Mouse (Mus musculus): ENCODE data around the gene Hdac8. TPM values are rescaled to one million over a fixed set of nuclear protein-coding genes. Genes with fewer than 3 reads are reported as not detected.

Gene Hdac8
- 1 to 10 TPM; 3.7 to 5.8 (median 4.5) TPM for total RNA-seq (2022)

DNA sequence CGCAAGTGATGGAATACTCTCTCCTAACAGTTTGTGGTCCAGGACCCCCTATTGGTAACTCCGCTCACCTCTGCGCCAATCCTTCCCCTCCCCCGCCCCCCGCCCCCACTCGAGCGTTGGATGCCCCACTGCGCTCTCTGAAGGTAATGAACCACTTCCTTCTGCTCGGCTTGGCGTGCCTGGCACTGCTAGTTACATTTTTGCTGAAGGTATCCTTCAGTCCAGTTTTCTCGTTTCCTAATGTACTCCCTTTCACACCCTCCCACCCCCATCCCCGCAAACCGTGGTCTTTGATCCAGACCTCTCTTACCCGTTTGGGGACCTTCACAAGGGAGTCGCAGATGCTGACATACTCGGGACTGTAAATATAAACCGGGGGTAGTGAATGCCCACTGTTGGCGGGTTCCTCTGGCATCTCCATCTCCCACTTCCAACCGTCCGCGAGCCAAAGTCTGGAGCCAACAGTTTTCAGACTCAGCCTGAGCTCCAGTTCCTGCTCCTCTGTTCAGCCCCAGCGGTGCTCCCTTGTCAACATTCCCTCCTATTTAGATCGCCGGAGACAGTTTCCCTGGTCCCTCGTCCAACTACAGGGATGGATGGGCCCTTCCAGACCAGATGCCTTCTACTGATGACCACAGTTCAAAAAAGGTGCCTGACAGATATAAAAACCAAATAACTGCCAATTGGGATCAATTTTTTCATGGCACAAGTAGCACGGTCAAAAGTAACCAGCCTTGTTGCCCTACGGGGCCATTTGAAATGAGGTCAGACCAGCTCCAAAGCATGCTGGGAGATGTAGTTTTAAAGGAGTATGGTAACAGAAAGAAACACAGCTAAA lies at the start of gene Hdac8:
Gene Hdac8, minus strand, starts transcription at position 716 of the 838 bp plus-strand sequence.
- DNase-seq (ENCODE audit: low spot score in 2 of 2), result peak; percentile 11 to 13

DNA sequence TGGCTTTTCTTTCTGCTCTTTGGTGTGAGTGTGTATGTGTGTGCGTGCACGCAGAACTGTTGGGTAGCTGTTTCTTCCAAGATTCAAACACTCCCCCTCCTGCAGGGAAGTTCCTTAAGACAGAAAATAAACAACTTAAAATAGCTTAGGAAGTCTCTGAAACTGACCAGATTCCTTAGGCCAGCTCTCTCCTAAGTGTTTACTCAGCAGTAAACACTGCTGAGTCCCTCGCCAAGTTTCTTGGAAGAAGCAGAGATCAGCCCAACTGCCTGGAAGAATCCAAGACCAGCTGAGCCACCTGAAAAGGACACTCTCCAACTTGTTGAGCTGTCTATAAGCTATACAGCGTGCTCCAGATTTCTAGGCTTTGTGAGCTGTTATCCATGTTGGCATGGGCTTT lies 4.0 kb upstream of the Hdac8 start:
- no peak for DNase-seq (ENCODE audit: low spot score in 2 of 2)

DNA sequence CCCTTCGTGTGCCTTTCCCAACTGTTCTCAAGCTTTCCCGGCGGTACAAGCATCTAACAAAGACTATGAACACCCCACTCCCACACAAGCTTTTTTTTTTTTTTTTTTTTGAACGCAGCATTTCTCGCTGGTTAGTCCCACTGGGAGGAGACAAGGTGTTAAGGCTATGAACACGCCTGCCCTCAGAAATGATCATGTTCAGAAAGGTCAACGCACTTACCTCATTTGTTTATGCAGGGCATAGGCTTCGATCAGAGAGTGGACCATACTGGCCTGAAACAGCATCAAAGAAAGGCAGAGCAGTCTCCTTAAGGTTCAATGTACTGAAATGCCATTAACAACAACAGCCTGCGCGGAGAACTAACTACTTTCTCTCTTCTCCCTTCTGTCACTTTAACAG lies 980 bp downstream of the Hdac8 start:
- DNase-seq (ENCODE audit: low spot score in 2 of 2), result no peak

DNA sequence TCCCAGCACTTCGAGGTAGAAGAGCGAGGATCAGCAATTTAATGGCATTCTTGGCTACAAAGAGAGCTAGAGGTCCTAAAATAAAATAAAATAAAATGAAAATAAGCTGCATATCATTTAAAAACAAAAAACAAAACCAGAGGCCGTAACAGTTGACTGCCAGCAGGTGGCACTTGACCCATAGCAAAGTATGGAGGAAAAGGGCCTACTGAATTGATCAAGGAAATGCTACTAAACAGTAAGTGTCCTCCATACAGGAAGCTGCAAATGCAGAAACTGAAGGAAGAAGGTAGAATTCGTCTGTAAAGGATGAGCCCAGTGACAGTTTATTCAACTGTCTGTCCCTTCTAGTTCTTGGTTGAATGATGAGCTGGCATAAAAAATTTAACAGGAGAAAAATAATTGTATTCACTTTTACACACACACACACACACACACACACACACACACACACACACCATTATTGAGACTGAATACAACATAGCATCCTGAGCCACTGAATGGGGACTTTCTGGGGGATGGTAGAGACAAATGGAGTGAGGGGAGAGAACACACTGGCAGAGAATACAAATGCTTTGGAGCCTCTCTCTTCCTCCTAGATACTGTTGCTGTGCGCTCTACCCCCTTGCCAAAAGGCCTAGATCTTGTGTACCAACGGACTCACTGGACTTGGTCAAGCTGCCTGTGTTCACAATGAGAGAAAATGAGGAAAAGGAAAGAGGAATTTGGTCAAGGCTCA lies 11.0 kb downstream of the Hdac8 start:
- DNase-seq (ENCODE audit: low spot score in 2 of 2), result no peak

DNA sequence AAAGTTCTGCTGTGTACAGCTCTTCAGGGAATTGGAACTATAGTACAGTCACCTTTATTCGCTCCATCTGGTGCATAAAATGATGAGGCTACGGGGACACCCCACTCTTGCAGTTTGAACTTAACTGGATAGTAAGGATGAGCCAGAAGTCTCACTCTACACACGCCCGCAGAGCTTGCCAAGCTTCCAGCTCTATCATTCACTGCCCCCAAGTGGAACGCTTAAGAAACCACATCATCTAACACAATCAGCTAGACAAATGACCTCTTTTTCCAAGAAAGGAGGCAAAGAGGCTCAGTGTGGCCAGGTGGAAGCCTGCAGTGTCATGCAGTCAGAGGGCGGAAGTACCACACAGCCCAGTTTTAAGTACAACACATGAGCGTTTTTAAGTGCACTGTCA lies 19.6 kb downstream of the Hdac8 start:
- no peak for DNase-seq (ENCODE audit: low spot score in 2 of 2)

DNA sequence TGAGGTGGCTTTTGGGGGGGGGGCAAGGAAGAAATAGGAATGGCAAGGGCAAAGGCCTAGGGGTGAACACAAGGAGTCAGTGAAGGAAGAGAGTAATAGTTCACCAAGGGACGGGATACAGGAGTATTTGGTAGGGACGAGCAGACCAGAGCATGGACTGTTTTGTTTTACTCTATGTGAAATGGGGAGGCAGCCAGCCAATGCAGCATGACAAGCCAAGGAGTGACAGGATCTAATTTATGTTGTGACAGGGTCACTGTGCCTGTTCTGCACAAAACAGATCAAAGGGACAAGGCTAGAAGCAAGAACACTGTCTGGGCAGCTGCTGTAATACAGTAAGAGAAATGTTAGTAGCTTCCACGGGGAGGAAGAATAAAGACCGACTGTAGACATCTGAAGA lies 25.5 kb downstream of the Hdac8 start:
- DNase-seq (ENCODE audit: low spot score in 2 of 2), result no peak

DNA sequence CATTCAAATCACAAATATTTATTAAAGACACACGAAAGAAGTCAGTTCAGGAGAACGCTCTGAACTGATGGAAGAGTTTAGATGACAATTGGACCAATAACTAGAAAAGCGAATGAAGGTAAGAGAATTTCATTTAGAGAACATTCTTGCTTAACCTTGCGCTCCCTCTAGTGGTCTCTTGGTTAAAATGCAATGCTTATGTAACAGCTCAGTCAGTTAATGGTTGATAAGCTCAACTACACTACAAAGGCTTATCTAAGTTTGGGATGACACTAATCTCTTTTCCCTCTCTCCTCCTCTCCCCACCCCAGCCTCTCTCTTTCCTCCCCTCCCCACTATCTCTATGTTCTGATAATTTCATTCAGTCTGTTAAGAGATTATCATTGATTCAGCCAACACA lies 26.2 kb downstream of the Hdac8 start:
- no peak for DNase-seq (ENCODE audit: low spot score in 2 of 2)

DNA sequence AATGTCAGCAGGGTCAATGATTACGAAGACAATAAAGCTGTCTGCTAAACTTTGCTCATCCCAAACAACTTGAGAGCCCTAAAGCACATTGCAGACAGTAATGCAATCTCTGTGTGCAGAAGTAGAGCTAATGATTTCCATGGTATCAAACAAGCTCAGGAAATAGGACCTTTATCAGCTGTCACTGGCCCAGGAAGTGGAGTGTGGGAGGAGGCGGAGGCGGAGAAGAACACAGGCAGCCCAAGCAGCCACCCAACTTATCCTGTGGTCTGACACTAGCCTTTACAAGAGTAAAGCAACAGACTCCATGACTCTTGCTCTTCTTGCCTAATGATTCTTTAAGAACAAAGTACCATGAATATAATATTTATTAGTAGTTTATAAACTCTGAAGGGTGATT lies 26.7 kb downstream of the Hdac8 start:
- no peak for DNase-seq (ENCODE audit: low spot score in 2 of 2)

DNA sequence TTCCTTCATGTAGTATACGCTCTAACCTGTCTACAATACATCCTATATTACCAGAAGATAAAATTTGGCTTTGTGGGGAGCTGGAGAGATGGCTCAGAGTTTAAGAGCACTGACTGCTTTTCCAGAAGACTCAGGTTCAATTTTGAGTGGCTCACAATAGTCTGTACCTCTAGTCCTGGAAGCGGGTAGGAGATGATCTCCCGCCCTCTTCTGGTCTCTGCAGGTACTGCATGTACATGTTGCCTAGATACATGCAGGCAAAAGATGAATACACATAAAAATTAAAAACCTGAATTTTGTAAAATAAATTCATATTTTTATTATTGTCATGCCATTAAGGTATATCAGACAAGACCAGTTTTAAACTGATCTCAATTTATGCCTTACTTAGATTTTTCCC lies 28.4 kb downstream of the Hdac8 start:
- DNase-seq (ENCODE audit: low spot score in 2 of 2), result peak; percentile 12 to 54

DNA sequence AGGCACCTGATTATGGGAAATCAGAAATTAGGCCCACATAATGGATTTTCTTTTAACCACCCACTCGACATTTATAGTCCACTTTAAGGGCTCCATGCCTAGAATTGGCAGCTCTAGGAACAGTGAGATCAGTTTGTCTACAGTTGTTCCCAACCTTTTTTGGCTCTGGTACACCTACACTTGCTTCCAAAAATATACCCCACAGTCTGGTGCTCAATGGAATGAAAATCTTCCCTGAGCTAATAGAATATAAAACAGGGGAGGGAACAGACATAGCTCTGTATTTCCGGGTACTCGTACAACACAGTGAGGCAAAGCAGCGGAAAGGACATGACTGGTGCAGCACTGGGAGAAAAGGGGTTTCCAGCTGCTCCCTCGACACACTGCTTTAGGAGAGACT lies 29.6 kb downstream of the Hdac8 start:
- no peak for DNase-seq (ENCODE audit: low spot score in 2 of 2)

DNA sequence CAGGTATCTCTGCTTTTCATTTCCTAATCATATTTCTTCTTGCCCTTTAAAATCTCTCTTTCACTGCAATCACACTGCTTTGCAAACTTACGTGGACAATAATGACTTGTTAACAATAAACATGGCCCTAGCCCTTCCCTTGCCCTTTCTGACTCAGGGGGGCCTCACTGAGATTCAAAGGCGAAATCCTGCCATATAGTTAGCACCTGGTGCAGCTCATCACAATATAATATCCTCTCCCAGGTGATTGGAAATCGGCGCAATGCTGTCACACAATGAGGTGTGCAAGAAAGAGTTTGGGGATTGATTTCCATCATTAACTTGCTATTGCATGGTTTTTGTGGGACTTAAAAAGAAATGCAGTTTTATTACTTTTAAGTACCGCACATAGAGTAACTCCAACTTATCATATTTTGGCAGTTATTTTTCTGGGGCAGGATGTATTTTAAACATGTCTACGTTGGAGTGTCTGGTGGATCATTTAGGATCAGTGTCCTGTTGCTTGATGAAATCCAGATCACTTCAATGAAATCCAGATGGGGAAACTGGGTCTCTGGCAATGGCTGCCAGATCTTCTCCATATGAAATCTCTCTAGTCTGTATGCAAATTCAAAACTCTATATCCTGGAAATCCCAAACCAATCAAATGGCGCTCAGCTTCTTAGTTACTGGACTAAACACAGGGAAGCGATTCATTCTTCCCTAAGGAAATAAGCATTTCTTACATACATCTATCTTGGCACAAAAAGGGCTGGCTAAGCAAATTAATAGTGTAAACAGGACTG lies 86.6 kb downstream of the Hdac8 start:
- no peak for DNase-seq (ENCODE audit: low spot score in 2 of 2)

DNA sequence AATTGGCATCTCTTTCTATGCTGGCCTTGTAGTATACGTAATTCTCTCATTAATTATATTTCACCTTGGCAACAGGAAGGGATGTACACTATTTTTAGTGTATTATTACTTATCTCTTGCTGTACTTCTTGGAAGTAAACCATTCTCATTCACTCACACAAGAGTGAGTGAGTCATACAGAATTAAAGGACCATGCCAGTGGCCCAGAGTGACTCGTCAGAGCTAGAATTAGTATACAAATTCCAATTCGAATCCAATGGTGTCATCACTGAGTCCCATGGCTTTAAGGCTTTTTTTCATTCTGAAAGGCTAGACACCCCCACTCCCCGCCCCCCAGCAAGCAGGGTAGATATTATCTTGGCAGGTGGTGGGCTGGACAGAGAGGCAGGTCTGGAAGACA lies 88.2 kb downstream of the Hdac8 start:
- no peak for DNase-seq (ENCODE audit: low spot score in 2 of 2)

DNA sequence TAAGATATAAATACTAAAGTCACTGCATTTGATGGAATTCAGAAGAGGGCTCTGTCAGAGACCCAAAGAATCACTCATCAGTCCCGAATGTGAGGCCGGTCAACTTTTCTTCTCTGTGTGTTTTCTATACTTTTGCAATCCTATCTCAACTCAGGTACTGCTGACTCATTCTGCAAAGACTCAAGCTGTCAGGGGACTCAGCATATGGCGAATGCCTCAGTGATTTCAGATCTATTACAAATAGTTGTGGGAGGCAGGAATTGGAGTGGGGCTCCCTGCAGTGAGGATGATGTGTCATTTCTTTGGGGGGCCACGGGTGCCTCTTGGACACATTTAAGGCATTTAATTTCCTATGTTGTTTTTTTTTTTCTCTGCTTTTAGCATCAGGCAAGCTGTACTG lies 88.8 kb downstream of the Hdac8 start:
- no peak for DNase-seq (ENCODE audit: low spot score in 2 of 2)

DNA sequence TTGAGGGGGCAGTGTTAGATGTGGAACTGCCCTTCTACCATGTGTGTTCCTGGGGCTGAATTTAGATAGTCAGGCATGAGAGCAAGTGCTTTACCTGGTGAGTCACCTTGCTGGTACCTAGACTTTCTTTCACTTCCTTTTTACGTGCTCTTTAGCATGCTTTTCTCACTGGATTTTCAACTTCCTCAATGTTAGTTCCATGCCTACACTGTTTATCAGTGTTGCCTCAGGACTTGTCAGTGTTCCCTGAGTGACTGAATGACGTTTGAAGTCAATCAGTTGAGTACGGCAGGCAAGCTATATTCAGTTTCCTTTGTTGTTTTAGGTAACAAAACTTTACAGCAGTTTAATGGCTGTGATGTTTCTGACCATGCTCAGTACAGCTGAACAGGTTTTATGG lies 120.4 kb downstream of the Hdac8 start:
- no peak for DNase-seq (ENCODE audit: low spot score in 2 of 2)

DNA sequence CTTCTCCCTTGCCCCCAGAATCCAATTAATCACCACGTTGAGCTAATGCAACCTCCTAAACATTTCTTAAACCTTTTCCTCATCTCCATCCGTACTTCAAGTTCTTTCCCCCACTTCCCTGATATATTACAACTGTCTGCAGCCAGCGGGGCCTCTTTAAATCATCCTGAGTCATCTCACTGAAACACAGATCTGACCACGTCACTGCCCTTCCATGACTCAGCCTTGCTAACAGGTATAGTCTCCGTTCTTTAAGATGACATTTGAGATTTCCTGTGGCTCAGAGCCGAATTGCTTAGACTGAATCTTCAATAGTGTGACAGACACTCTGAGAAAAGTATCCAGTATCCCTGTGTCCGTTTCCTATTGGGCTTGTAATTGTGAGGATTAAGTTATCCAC lies 122.0 kb downstream of the Hdac8 start:
- DNase-seq (ENCODE audit: low spot score in 2 of 2), result no peak

DNA sequence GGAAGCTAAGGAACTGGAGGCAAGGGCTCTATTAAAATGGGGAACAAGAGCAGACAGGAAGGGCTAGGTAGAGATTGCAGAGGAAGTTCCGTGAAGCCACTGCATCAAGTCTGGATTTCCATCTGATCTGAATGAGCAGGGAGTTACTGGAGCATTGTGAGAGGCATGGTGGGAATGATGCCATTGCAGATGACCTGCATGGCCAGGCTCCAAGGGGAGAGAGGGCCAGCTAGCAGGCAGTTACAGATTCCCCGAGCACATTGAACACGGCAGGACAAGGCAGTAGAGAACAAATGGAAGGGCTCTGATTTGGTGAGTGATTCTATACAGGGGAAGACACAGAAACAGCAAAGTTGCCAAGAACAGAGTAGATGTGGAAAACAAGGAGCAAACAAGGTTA lies 138.6 kb downstream of the Hdac8 start:
- no peak for DNase-seq (ENCODE audit: low spot score in 2 of 2)

DNA sequence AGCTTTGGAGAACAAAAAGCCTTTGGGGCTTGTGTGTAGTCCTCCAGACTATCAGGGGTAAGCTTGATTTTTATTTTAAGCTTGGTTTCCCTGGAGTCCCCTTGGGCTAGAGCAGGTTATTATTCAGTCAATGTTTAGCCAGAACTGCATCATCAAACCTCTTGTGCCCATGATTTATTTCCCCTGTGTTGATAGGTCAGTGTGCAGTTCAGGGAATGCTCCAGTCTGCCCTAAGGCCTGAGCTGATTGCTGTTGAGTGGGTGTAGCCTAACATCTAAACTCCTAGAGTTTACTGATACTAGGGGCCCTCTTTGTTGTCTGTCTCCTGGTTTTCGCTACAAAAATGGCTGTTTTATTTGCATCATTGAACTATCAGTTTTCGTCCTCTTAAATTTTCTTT lies 142.9 kb downstream of the Hdac8 start:
- no peak for DNase-seq (ENCODE audit: low spot score in 2 of 2)

DNA sequence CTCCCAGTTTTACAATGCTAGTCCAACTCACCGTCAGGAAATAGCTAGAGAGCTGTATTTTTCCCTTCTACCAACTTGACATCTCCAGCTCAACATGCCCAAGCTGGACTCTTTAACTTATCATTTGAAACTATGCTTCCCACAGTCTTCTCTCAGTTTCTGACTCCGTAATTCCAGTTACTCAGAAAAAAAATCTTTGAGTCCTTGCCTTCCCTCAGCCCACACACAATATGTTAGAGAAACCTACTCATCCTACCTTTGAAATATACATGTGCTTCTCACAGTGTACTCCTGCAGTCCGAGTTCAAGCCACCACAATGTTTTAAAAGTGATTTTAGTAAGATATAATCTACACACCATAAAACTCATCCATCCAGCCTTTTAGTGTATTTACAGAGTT lies 151.7 kb downstream of the Hdac8 start:
- DNase-seq (ENCODE audit: low spot score in 2 of 2), result no peak

DNA sequence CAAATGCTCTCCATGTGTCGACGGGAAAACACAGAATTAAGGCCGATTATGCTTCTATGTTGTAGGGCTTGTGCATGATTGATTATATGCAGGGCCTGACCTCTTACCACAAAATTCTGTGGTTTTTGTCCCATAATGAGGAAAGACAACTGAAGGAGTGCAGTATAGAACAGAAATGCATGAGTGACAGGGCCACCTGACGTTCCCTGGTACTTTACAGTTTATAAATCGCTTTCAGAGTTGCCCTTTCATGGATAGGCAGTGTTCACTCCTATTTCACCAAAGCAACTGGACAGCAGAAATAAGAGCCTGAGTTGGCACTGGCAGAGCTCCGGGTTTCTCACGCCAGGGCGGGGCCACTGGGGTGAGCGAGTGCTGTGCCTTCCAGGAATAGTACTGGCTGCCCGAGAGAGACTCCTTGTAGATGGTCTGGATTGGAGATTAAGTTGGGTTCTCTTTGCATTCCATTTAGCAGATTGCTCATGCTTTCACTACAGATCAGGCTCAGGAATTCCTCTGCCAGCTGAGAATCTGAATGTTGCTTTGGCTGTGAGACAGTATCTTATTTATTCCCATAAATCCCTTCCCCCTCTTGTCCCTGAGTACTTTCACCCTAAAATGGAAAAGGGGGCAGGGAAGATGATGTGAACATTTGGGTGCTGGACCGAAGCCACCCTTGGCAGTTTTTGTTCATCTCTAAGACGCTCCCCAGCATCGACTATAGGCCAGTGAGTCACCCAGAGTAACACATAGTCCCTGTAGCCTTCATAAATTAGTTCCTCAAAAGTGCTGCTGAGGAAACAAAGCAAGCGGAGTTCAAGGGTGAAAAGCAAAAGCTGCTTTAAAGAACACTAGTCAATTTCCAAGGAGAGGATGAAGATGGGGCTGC lies 155.1 kb downstream of the Hdac8 start:
- peak; percentile 42 to 63 for DNase-seq (ENCODE audit: low spot score in 2 of 2)

DNA sequence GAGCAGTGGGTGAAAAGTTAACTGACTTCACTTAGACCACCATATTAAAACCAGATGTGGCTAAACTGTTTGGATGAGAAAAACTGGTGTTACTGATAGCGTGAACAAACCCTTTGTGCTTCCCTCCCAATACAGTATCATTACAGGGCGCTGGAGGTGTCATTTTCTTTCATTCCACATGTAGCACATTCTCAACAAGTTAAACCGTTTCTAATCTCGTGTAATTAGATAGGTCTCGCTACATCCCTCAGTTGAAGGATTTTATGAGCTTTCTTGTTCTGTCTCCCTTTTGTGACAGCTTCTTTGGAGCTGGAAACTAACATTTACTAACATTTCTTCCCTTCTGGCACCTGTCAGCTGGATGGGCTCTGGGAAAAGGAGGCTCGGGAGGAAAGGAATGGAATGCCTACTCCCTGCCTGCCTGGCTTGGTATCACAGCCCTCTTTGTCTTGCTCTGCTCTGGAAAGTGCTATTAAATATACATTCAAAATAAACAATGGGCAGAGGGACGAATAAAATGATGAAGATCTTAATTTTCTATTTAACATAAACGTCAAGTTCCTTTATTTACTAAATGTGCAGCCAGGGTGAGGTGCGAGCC lies 156.2 kb downstream of the Hdac8 start:
- no peak for DNase-seq (ENCODE audit: low spot score in 2 of 2)

DNA sequence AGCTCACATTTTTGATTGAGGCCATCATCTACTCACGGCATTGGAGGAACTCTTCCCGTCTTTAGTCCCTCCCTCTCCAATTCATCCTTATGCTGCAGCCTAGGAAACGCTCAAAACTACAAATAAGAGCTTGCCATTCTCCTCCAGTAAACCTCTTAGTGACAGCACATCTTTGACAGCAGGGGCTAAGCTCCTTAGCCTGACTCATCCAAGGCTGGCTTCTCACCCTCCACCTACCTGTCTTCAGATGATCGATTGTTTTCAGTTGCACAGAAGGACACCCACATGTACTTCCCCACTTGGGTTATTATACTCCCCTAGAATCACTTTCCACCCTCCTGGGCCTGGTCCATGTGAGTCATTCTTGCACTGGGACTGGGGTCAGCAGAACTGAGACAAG lies 163.5 kb downstream of the Hdac8 start:
- DNase-seq (ENCODE audit: low spot score in 2 of 2), result no peak
